Mouse (Mus musculus) MEL (cell line): Measurements from ENCODE around the gene Vti1a. TPM values are rescaled to one million over a fixed set of nuclear protein-coding genes. Genes with fewer than 3 reads are reported as not detected.
A peak's percentile ranks its signal among the peaks of the same experiment; 100 is the strongest.

ENCODE experiments used
- DNase-seq: peaks from one replicate; pipeline ENCODE4 v3.0.0; 2011; ENCODE audit warnings: low read depth, low spot score
- H3K27ac ChIP-seq: 2 replicates; pipeline ENCODE4 v1.5.1; 2012; ENCODE audit warnings: low read depth, mild to moderate bottlenecking, control low read depth, low read length, moderate library complexity; ENCODE audit not compliant: control insufficient read depth
- H3K27me3 ChIP-seq, 2 experiments: fragments of 150-350 bp in 1 of 2; sonication (generic) in 1 of 2; 2 replicates each; pipeline ENCODE4 v1.6.1; 2012; ENCODE audit warnings: low read length in 2 of 2, mild to moderate bottlenecking in 2 of 2, improper control_type of control experiment in 1 of 2, moderate library complexity in 1 of 2; ENCODE audit not compliant: insufficient read depth in 2 of 2, control insufficient read depth in 1 of 2
- H3K36me3 ChIP-seq, 2 experiments: 2 replicates each; pipeline ENCODE4 v1.6.1; 2012 to 2014; ENCODE audit warnings: low read length in 2 of 2, improper control_type of control experiment in 1 of 2, inconsistent platforms in 1 of 2, mild to moderate bottlenecking in 1 of 2; ENCODE audit not compliant: insufficient read depth in 2 of 2, control insufficient read depth in 1 of 2
- H3K4me1 ChIP-seq, 2 experiments: fragments of 150-350 bp in 1 of 2; sonication (generic) in 1 of 2; 2 replicates each; pipeline ENCODE4 v1.6.1; 2012; ENCODE audit warnings: low read length in 2 of 2, improper control_type of control experiment in 1 of 2, mild to moderate bottlenecking in 1 of 2; ENCODE audit not compliant: insufficient read depth in 2 of 2, control insufficient read depth in 1 of 2
- H3K4me3 ChIP-seq, 2 experiments: fragments of 150-350 bp in 1 of 2; sonication (generic) in 1 of 2; 2 replicates each; pipeline ENCODE4 v1.5.1; 2012; ENCODE audit warnings: low read depth in 2 of 2, low read length in 2 of 2, mild to moderate bottlenecking in 2 of 2, moderate library complexity in 2 of 2, control low read depth in 1 of 2, improper control_type of control experiment in 1 of 2; ENCODE audit not compliant: control insufficient read depth in 1 of 2, insufficient read depth in 1 of 2
- H3K79me2 ChIP-seq: 2 replicates; pipeline ENCODE4 v1.6.1; 2012; ENCODE audit warnings: mild to moderate bottlenecking, low read length, moderate library complexity; ENCODE audit not compliant: control insufficient read depth, poor library complexity, insufficient read depth
- H3K9ac ChIP-seq: 2 replicates; pipeline ENCODE4 v1.6.1; 2012; ENCODE audit warnings: low read depth, mild to moderate bottlenecking, control low read depth, low read length, moderate library complexity; ENCODE audit not compliant: control insufficient read depth, poor library complexity, severe bottlenecking
- H3K9me3 ChIP-seq: fragments of 150-350 bp; sonication (generic); replicated peaks from 2 replicates; pipeline ENCODE4 v1.6.1; 2012; ENCODE audit warnings: mild to moderate bottlenecking, low read length, improper control_type of control experiment, moderate library complexity; ENCODE audit not compliant: insufficient read depth
- BHLHE40 ChIP-seq: IDR thresholded peaks from 2 replicates; pipeline ENCODE4 v1.6.1; 2012; ENCODE audit warnings: low read depth, mild to moderate bottlenecking, inconsistent platforms, low read length, improper control_type of control experiment, borderline replicate concordance
- CHD1 ChIP-seq: IDR thresholded peaks from 2 replicates; pipeline ENCODE4 v1.6.1; 2012; ENCODE audit warnings: low read depth, mild to moderate bottlenecking, inconsistent platforms, low read length, improper control_type of control experiment
- CHD2 ChIP-seq: IDR thresholded peaks from 2 replicates; pipeline ENCODE4 v1.6.1; 2011; ENCODE audit warnings: low read length, improper control_type of control experiment
- E2F4 ChIP-seq: IDR thresholded peaks from 2 replicates; pipeline ENCODE4 v1.6.1; 2011; ENCODE audit warnings: low read depth, low read length, improper control_type of control experiment, borderline replicate concordance
- ELF1 ChIP-seq: IDR thresholded peaks from 2 replicates; pipeline ENCODE4 v1.6.1; 2014; ENCODE audit warnings: low read depth, mild to moderate bottlenecking, inconsistent platforms, low read length, improper control_type of control experiment, moderate library complexity
- ETS1 ChIP-seq: IDR thresholded peaks from 2 replicates; pipeline ENCODE4 v1.6.1; 2012; ENCODE audit warnings: low read depth, mild to moderate bottlenecking, inconsistent platforms, low read length, improper control_type of control experiment, moderate library complexity
- GATA1 ChIP-seq: IDR thresholded peaks from 2 replicates; pipeline ENCODE4 v1.6.1; 2011; ENCODE audit warnings: low read depth, low read length, improper control_type of control experiment
- HCFC1 ChIP-seq: IDR thresholded peaks from 2 replicates; pipeline ENCODE4 v1.6.1; 2012; ENCODE audit warnings: low read depth, mild to moderate bottlenecking, inconsistent platforms, low read length, improper control_type of control experiment, moderate library complexity
- JUND ChIP-seq: IDR thresholded peaks from 2 replicates; pipeline ENCODE4 v1.6.1; 2011; ENCODE audit warnings: low read depth, mild to moderate bottlenecking, improper control_type of control experiment, low read length
- KAT2A ChIP-seq: conservative IDR thresholded peaks from 2 replicates; pipeline ENCODE4 v1.6.1; 2012; ENCODE audit warnings: low read depth, low read length, improper control_type of control experiment, inconsistent platforms
- MAFK ChIP-seq: IDR thresholded peaks from 2 replicates; pipeline ENCODE4 v1.6.1; 2011; ENCODE audit warnings: low read depth, mild to moderate bottlenecking, low read length, improper control_type of control experiment, borderline replicate concordance
- MAZ ChIP-seq: IDR thresholded peaks from 2 replicates; pipeline ENCODE4 v1.6.1; 2012; ENCODE audit warnings: low read depth, mild to moderate bottlenecking, inconsistent platforms, low read length, improper control_type of control experiment
- MXI1 ChIP-seq: IDR thresholded peaks from 2 replicates; pipeline ENCODE4 v1.6.1; 2011; ENCODE audit warnings: mild to moderate bottlenecking, low read depth, low read length, improper control_type of control experiment
- MYB ChIP-seq: IDR thresholded peaks from 2 replicates; pipeline ENCODE4 v1.6.1; 2011; ENCODE audit warnings: mild to moderate bottlenecking, low read depth, low read length, improper control_type of control experiment
- MYC ChIP-seq: IDR thresholded peaks from 2 replicates; pipeline ENCODE4 v1.6.1; 2011; ENCODE audit warnings: low read depth, mild to moderate bottlenecking, low read length, improper control_type of control experiment, moderate library complexity
- NELFE ChIP-seq: IDR thresholded peaks from 2 replicates; pipeline ENCODE4 v1.6.1; 2011; ENCODE audit warnings: low read depth, low read length, improper control_type of control experiment
- NRF1 ChIP-seq: IDR thresholded peaks from 2 replicates; pipeline ENCODE4 v1.6.1; 2014; ENCODE audit warnings: low read depth, mild to moderate bottlenecking, inconsistent platforms, low read length, improper control_type of control experiment, moderate library complexity; ENCODE audit not compliant: poor library complexity, insufficient read depth, severe bottlenecking
- POLR2AphosphoS2 ChIP-seq: IDR thresholded peaks from 2 replicates; pipeline ENCODE4 v1.6.1; 2011; ENCODE audit warnings: low read length, improper control_type of control experiment
- RCOR1 ChIP-seq: IDR thresholded peaks from 2 replicates; pipeline ENCODE4 v1.6.1; 2012; ENCODE audit warnings: low read depth, mild to moderate bottlenecking, inconsistent platforms, low read length, improper control_type of control experiment
- SIN3A ChIP-seq: IDR thresholded peaks from 2 replicates; pipeline ENCODE4 v1.6.1; 2012; ENCODE audit warnings: low read length, improper control_type of control experiment, inconsistent platforms
- UBTF ChIP-seq: IDR thresholded peaks from 2 replicates; pipeline ENCODE4 v1.6.1; 2012; ENCODE audit warnings: low read depth, mild to moderate bottlenecking, inconsistent platforms, low read length, improper control_type of control experiment, moderate library complexity, borderline replicate concordance; ENCODE audit not compliant: insufficient read depth
- USF1 ChIP-seq: IDR thresholded peaks from 2 replicates; pipeline ENCODE4 v1.6.1; 2014; ENCODE audit warnings: low read depth, mild to moderate bottlenecking, inconsistent platforms, low read length, improper control_type of control experiment, moderate library complexity
- USF2 ChIP-seq, 2 experiments: IDR thresholded peaks; 2 replicates each; pipeline ENCODE4 v1.6.1; 2011 to 2012; ENCODE audit warnings: improper control_type of control experiment in 2 of 2, low read length in 2 of 2, borderline replicate concordance in 1 of 2, inconsistent platforms in 1 of 2, low read depth in 1 of 2, mild to moderate bottlenecking in 1 of 2; ENCODE audit not compliant: insufficient read depth in 1 of 2
- ZKSCAN1 ChIP-seq: IDR thresholded peaks from 2 replicates; pipeline ENCODE4 v1.6.1; 2012; ENCODE audit warnings: low read depth, mild to moderate bottlenecking, inconsistent platforms, low read length, improper control_type of control experiment, moderate library complexity
- ZMIZ1 ChIP-seq: IDR thresholded peaks from 2 replicates; pipeline ENCODE4 v1.6.1; 2012; ENCODE audit warnings: low read depth, mild to moderate bottlenecking, inconsistent platforms, low read length, improper control_type of control experiment, moderate library complexity
- polyA plus RNA-seq, 2 experiments: library from polyadenylated mRNA; stranded (reverse) in 1 of 2; unstranded in 1 of 2; fragments of >175 nt in 1 of 2; fragments of >200 nt in 1 of 2; gene quantifications; 2 replicates each; pipeline versions ENCODE4 v1.2.1 to v1.2.4; 2012; ENCODE audit warnings: low replicate concordance in 2 of 2, low read depth in 1 of 2; ENCODE audit not compliant: insufficient read length in 2 of 2, insufficient read depth in 1 of 2, missing spikeins in 1 of 2
- total RNA-seq: library from RNA; depleted of rRNA; stranded (reverse); fragments of 300-350 nt; gene quantifications from 2 replicates; pipeline ENCODE4 v1.2.3, GENCODE M21; 2012

The Vti1a gene
- total and polyA plus RNA-seq, 3 experiments = 37.2 to 119 (median 42.8) TPM

GRCm38 (mm10) chr19:55322604-55323003, 6.5 kb downstream of the Vti1a start:
- Histone ChIP-seq H3K27ac (no peak overlapping the region), H3K79me2 (peaks cover 14% of the 10 kb centered on the region), H3K4me1 (peaks cover 0 to 4% of the 10 kb centered on the region in 2 experiments; a peak in 1 of 4 replicates), H3K4me3 (no peak overlapping the region), H3K9me3 (no peaks in the 10 kb centered on the region), H3K27me3 (no peaks in the 10 kb centered on the region), H3K36me3 (peaks cover 9% of the 10 kb centered on the region in 2 experiments; a peak in 3 of 4 replicates), H3K9ac (no peak overlapping the region)
- DNase-seq = no peak
- peak; percentile 95 for TF ChIP-seq MAFK
- TF ChIP-seq USF2 (IDR thresholded peaks at IDR 0.05; ENCODE audit: borderline replicate concordance in 1 of 2, insufficient read depth in 1 of 2, low read depth in 1 of 2, low read length in 2 of 2) = no peak

- Histone ChIP-seq H3K9me3 (no peaks in the 10 kb centered on the region), H3K9ac (no peak overlapping the region)
- no peak for TF ChIP-seq BHLHE40
- no peak for TF ChIP-seq NELFE
- no peak for TF ChIP-seq MYB
- TF ChIP-seq ZMIZ1 = no peak
- no peak for TF ChIP-seq RCOR1
- TF ChIP-seq MYC = no peak
- no peak for TF ChIP-seq UBTF
- no peak for TF ChIP-seq E2F4
- no peak for TF ChIP-seq MXI1
- TF ChIP-seq MAZ = no peak
- TF ChIP-seq, all 39 proteins: peak for 0
- H3K27ac ChIP-seq = no peak overlapping the region
- H3K79me2 ChIP-seq = no peaks in the 10 kb centered on the region
- H3K4me1 ChIP-seq = no peaks in the 10 kb centered on the region
- H3K4me3 ChIP-seq = no peak overlapping the region
- peaks cover 0 to 13% of the 10 kb centered on the region in 2 experiments; a peak in 1 of 4 replicates for H3K36me3 ChIP-seq
- no peaks in the 10 kb centered on the region for H3K27me3 ChIP-seq
- DNase-seq = no peak
Observed at GRCm38 (mm10) chr19:55327510-55327909, 11.4 kb downstream of the Vti1a start.

DNA sequence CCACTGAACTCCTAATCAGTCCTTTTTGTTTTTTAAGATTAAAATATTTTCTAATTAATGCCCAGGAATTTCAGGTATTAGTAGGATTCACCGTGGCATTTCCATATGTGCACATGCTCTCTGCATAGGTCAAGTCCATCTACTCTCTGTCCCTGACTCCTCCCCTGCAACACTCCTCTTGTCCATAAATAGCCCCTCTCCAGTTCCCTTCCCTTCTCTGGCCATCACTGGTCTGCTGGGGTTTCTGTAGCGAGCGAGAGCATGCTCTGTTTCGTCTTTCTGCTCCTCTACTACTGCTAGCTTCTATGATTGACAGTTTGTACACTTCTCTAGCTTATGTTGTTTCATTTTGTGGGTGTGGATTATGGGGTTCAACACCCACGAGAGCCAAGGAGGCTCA, 15.7 kb downstream of the Vti1a start:
- Histone ChIP-seq H3K9ac (no peak overlapping the region), H3K9me3 (no peaks in the 10 kb centered on the region), H3K4me3 (no peak overlapping the region)
- DNase-seq = no peak
- TF ChIP-seq CHD1 = no peak
- TF ChIP-seq ETS1 = no peak
- TF ChIP-seq MYB = no peak
- TF ChIP-seq SIN3A = no peak
- no peak for TF ChIP-seq KAT2A
- no peak for TF ChIP-seq UBTF
- no peak for TF ChIP-seq MAZ
- TF ChIP-seq USF2 (IDR thresholded peaks at IDR 0.05; ENCODE audit: borderline replicate concordance in 1 of 2, insufficient read depth in 1 of 2, low read depth in 1 of 2, low read length in 2 of 2) = no peak
- no peak for TF ChIP-seq POLR2AphosphoS2
- TF ChIP-seq MYC = no peak
- no peak for TF ChIP-seq MAFK
- TF ChIP-seq ELF1 = no peak
- TF ChIP-seq JUND = no peak
- TF ChIP-seq HCFC1 = no peak
- TF ChIP-seq GATA1 = no peak
- no peak for TF ChIP-seq CHD2
- no peak for TF ChIP-seq USF1
- no peak for TF ChIP-seq NRF1
- TF ChIP-seq ZKSCAN1 = no peak
- TF ChIP-seq, all 39 proteins: peak for 0
- Histone ChIP-seq H3K79me2 (peaks cover 1% of the 10 kb centered on the region; the same call in 1 of the 2 replicates), H3K27ac (no peak overlapping the region), H3K27me3 (no peaks in the 10 kb centered on the region), H3K4me1 (no peaks in the 10 kb centered on the region), H3K36me3 (peaks cover 2 to 4% of the 10 kb centered on the region in 2 experiments; a peak in 2 of 4 replicates)
